Mouse (Mus musculus) hematopoietic multipotent progenitor cell, adult 10-12 weeks (in vitro differentiated cells): ENCODE measurements around the gene Dusp27. TPM values are rescaled to one million over a fixed set of nuclear protein-coding genes. Genes with fewer than 3 reads are reported as not detected.

Experiments
- polyA plus RNA-seq: library from polyadenylated mRNA; stranded (reverse); fragments of >175 nt; gene quantifications from 2 replicates; pipeline ENCODE4 v1.2.3, GENCODE M21; 2012; ENCODE audit warnings: low replicate concordance

The Dusp27 gene
- polyA plus RNA-seq, result 0.03 TPM in 1 of 2 replicates, not detected in the other

GRCm38 (mm10) chr1:166127719-166128118, at the start of gene Dusp27:
Gene Dusp27 (minus strand): TSS chr1:166127922.

GRCm38 (mm10) chr1:166130224-166130860, 2.6 kb upstream of the Dusp27 start, which contains the start of gene Gpa33:
Gene Gpa33 (plus strand): TSS chr1:166130238.

Other genes starting within 250 kb of the Dusp27 start
- 28.0 and 53.7 TPM in 2 replicates for gene Pou2f1, start 125.2 kb downstream of the Dusp27 start, polyA plus RNA-seq
- not detected in 2 replicates for gene Gpa33, start 2.3 kb upstream of the Dusp27 start, polyA plus RNA-seq
- gene Mael, start 110.8 kb upstream of the Dusp27 start, polyA plus RNA-seq, result not detected in 2 replicates
- 0.02 and 0.03 TPM in 2 replicates for gene Ildr2, start 126.2 kb upstream of the Dusp27 start, polyA plus RNA-seq